Mouse (Mus musculus) gonadal fat pad, adult 2 months (tissue): ENCODE results near the gene Fbxo41. TPM values are rescaled to one million over a fixed set of nuclear protein-coding genes. Genes with fewer than 3 reads are reported as not detected.
A peak's percentile ranks its signal among the peaks of the same experiment; 100 is the strongest.

Experiments used
- DNase-seq: peaks from one replicate; pipeline ENCODE4 v3.0.0-alpha.2; 2012; ENCODE audit warnings: low read depth
- polyA plus RNA-seq: library from polyadenylated mRNA; depleted of rRNA; stranded (reverse); fragments of >200 nt; gene quantifications from 2 replicates; pipeline ENCODE4 v1.2.3, GENCODE M21; 2012; rRNA removed

Gene Fbxo41
- polyA plus RNA-seq, 1 experiment, result 0.09 TPM

DNA sequence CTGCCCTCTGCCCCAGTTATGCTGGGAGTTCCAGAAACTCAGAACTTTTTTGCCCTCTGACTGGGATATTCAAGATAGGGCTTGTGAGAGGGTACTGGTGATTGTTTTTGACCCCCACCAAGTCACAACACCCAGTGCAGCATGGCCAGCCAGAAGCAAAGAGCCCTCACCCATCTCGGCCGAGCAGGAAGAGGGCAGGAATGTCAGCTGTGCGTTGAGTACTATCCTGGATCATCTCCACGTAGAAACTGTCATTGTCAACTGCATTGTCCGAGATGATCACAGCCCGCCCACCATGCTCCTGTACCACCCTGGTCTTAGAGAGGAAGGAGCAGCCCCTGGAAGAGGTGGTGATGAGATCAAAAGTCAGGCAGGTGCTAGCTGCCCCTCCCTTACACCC, 55.4 kb downstream of the Fbxo41 start:
- DNase-seq, result no peak

GRCm38 (mm10) chr6:85445286-85445685, 57.5 kb downstream of the Fbxo41 start:
- no peak for DNase-seq

DNA sequence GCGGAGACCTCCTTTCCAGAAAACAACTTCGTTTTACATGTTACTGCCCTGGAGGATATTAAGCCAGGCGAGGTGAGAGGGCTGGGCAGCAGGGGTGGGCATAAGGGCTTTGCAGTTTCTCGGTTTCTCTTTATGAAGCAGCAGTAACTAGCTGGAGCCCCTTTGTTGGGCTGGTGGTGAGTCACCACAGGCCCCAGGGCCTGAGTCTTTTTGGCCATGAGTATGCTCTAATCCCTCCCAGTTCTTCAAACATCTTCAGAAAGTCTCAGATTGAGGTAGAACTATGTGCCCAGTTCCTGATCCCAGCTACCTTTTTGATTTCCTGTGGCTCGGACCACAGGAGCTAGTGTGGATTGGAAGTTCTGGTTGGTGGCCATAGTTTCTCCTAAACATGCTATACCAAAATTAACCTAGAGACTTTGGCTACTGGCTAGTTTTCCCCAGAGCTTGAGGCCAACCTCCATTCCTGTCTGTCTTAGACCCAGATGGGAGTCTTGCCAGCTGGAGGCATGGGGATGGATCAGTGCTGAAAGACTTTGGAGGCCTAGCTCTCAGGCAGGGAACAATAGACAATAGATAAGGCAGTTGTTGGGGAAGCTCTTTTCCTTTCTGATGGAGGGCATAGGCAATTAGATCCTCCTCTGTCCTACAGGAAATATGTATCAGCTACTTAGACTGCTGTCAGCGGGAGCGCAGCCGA, 58.4 kb downstream of the Fbxo41 start:
- DNase-seq, result no peak

- no peak for DNase-seq
Observed at GRCm38 (mm10) chr6:85443488-85444233, 59.1 kb downstream of the Fbxo41 start.

- DNase-seq, result peak; percentile 71
Observed at GRCm38 (mm10) chr6:85441142-85441541, 61.7 kb downstream of the Fbxo41 start.

DNA sequence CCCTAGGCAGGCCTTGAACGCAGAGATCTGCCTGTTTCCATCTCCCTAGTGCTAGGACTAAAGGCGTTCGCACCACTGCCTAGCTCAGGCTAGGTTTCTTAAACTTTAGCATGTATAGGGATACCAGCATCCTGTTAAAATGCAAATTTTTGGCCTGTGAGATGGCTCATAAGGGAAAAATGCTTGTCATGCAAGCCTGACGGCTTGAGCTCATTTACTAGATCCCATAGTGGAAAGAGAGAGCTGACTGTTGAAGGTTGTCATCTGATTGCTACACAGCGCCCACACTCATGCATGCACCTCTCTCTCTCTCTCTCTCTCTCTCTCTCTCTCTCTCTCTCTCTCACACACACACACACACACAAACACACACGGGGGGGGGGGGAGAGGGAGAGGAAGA, 66.2 kb downstream of the Fbxo41 start:
- no peak for DNase-seq

DNA sequence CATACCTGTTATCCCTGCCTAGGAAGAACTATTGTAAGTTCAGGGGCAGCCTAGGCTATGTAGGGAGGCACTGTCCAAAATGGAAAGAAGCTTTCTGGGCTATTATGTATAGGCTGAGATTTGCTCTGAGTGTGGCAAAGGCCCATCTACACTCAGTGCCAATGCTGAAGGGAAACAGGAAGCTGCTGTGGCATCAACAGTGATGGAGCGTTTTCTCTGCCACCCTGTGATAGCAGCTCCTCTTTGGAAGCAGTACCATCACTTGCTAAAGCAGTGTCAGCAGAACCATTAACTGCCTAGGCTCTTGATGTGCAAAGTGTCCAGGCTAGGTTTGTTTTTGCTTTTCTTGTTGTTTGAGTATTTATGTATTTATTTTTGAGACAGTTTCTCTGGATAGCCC, 66.6 kb downstream of the Fbxo41 start:
- no peak for DNase-seq

DNA sequence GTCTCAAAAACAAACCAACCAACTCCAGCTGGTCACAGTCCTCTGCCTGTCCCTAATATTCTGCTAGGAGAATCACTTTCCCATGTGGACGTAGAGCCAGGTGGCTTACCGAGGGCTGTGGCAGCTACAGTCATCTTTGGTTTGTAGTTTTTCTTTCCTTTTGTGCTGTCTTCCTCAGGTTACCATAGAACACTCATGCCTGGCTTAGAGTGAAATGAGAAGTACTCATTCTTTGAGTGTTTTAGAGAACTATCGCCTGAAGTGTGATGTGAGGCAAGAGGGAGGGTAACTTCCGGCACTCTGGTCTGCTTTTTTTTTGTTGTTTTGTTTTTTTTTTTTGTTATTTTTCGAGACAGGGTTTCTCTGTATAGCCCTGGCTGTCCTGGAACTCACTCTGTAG, 68.9 kb downstream of the Fbxo41 start:
- DNase-seq, result no peak

DNA sequence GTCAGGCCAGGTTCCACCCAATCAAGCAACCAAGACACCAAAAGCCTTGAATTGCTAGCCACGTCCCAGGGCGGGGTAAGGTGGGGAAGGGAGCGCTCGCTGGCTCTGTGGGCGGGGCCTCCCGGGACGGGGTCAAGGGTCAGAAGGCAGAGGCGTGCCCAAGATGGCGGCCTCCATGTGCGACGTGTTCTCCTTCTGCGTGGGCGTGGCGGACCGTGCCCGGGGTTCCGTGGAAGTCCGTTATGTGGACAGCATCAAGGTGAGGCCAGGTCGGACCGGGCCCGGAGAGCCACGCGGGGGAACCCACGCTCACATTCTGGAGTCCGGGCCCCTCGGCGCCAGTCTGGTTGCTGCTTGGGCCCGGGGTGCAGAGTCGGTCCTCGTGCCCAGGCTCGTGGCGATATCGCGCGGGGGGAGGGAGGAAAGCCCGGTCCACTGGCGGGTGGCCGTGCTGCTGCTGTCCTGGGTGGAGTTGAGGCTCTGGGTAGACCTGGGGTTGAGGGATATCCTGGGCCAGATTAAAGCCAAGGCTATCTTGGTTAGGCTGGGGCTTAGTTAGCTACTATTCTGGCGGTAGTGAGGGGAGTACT, 70.9 kb downstream of the Fbxo41 start, which contains the start of gene Smyd5:
TSS of gene Smyd5 (plus strand) at position 148 of the 590 bp plus-strand sequence.
- no peak for DNase-seq

- DNase-seq, result no peak
Observed at GRCm38 (mm10) chr6:85431274-85431841, 71.4 kb downstream of the Fbxo41 start.

DNA sequence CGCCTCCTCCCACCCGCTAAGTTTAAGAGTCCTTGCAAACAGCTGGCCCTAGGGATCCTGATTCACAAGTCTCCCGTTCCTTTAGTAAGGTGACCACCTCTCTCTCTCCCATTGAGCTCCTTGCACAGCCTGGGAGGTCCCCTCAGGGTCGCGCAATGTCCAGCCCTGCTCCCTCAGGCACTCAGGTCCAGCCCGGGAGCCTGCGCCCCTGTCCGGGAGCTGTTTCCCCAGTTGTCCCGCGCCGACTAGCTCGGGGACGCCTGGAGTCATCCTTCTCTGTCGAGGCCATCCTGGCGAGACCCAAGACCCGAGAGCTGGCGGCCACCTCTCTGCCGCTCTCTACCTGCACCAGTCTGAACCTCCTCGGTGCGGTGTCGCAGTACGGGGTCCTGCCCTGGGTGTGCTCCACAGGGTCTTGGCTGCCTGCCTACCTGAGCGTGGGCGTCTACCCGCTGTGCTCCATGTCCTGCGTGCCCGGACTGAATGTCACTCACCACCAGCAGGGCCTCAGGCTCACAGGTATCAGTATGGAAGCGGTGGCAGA, 78.9 kb downstream of the Fbxo41 start, which contains the start of gene Noto:
TSS of gene Noto (plus strand) at position 51 of the 544 bp plus-strand sequence.
- DNase-seq, result no peak

Other genes starting within 250 kb of the Fbxo41 start
- 8.8 and 18.6 TPM in 2 replicates for gene Sfxn5, start 169.6 kb downstream of the Fbxo41 start, polyA plus RNA-seq
- gene Rab11fip5, start 128.4 kb downstream of the Fbxo41 start, polyA plus RNA-seq, result 21.9 and 22.4 TPM in 2 replicates
- gene Noto, start 79.1 kb downstream of the Fbxo41 start, polyA plus RNA-seq, result not detected in 2 replicates
- 21.4 and 23.9 TPM in 2 replicates for gene Smyd5, start 71.0 kb downstream of the Fbxo41 start, polyA plus RNA-seq
- 102 and 108 TPM in 2 replicates for gene Cct7, start 51.5 kb downstream of the Fbxo41 start, polyA plus RNA-seq
- gene Pradc1, start 51.0 kb downstream of the Fbxo41 start, polyA plus RNA-seq, result 18.6 and 20.6 TPM in 2 replicates
- gene Egr4, start 10.6 kb upstream of the Fbxo41 start, polyA plus RNA-seq, result not detected in 2 replicates
- 0.89 and 1.0 TPM in 2 replicates for gene Alms1, start 84.5 kb upstream of the Fbxo41 start, polyA plus RNA-seq
- gene Nat8f7, start 210.2 kb upstream of the Fbxo41 start, polyA plus RNA-seq, result 0.15 and 0.19 TPM in 2 replicates